Mouse (Mus musculus) kidney, adult 2 months (tissue): ENCODE measurements around the gene Slc50a1. TPM values are rescaled to one million over a fixed set of nuclear protein-coding genes. Genes with fewer than 3 reads are reported as not detected.
A peak's percentile ranks its signal among the peaks of the same experiment; 100 is the strongest.

Experiments
- DNase-seq: peaks from one replicate; pipeline ENCODE4 v3.0.0; 2021
- H3K27ac ChIP-seq: fragments of 200-500 bp; 2 replicates; pipeline ENCODE4 v1.5.1; 2012; ENCODE audit warnings: low read depth, low read length, control low read depth, inconsistent platforms; ENCODE audit not compliant: insufficient read depth
- H3K27me3 ChIP-seq: fragments of 200-500 bp; replicated peaks from 2 replicates; pipeline ENCODE4 v1.6.1; 2012; ENCODE audit warnings: mild to moderate bottlenecking, moderate library complexity, low read length, inconsistent platforms; ENCODE audit not compliant: control insufficient read depth, insufficient read depth
- H3K36me3 ChIP-seq: fragments of 200-500 bp; 2 replicates; pipeline ENCODE4 v1.6.1; 2012; ENCODE audit warnings: mild to moderate bottlenecking, moderate library complexity, low read length, inconsistent platforms; ENCODE audit not compliant: control insufficient read depth, insufficient read depth
- H3K4me1 ChIP-seq: fragments of 200-500 bp; 2 replicates; pipeline ENCODE4 v1.6.1; 2011; ENCODE audit warnings: low read length; ENCODE audit not compliant: control insufficient read depth, insufficient read depth
- H3K4me3 ChIP-seq: fragments of 200-500 bp; 2 replicates; pipeline ENCODE4 v1.5.1; 2011; ENCODE audit warnings: mild to moderate bottlenecking, low read depth, low read length, control low read depth; ENCODE audit not compliant: insufficient read depth
- CTCF ChIP-seq: fragments of 200-500 bp; conservative IDR thresholded peaks from 2 replicates; pipeline ENCODE4 v1.5.1; 2011; ENCODE audit warnings: low read depth, mild to moderate bottlenecking, control low read depth, low read length, moderate library complexity, mixed read lengths; ENCODE audit not compliant: insufficient read depth, insufficient read length
- POLR2A ChIP-seq: fragments of 200-500 bp; IDR thresholded peaks from one replicate; pipeline ENCODE4 v1.6.1; 2011; ENCODE audit warnings: low read depth, low read length, control low read depth
- WGBS: fragments of 180-500 bp; shearing (Covaris S2); methylation state at CpG from one replicate; pipeline ENCODE4 v1.1.7; 2018; 5-methylcytosine and 5-hydroxymethylcytosine counted together
- polyA plus RNA-seq: library from polyadenylated mRNA; depleted of rRNA; stranded (reverse); fragments of >200 nt; gene quantifications from 2 replicates; pipeline ENCODE4 v1.2.3, GENCODE M21; 2012

The Slc50a1 gene
- polyA plus RNA-seq, 1 experiment = 110 TPM

- Histone ChIP-seq H3K4me3 (no peak overlapping the region), H3K36me3 (no peaks in the 10 kb centered on the region), H3K27ac (no peak overlapping the region), H3K4me1 (peaks cover 9% of the 10 kb centered on the region; the same call in 1 of the 2 replicates), H3K27me3 (no peaks in the 10 kb centered on the region)
- TF ChIP-seq POLR2A (no peak), CTCF (no peak)
- DNase-seq = no peak
- 78% methylated on average over 8 of the region's 8 CpGs for WGBS
These were observed 25.4 kb upstream of the Slc50a1 start for GRCm38 (mm10) chr3:89295685-89296230.

GRCm38 (mm10) chr3:89294195-89294594 lies 23.8 kb upstream of the Slc50a1 start:
- TF ChIP-seq POLR2A (no peak), CTCF (no peak)
- no peak overlapping the region for H3K4me3 ChIP-seq
- peak; percentile 83 for DNase-seq
- peaks cover 9% of the 10 kb centered on the region; the same call in 1 of the 2 replicates for H3K4me1 ChIP-seq
- no peaks in the 10 kb centered on the region for H3K36me3 ChIP-seq
- 56% methylated on average over 5 of the region's 5 CpGs for WGBS
- H3K27me3 ChIP-seq = no peaks in the 10 kb centered on the region
- H3K27ac ChIP-seq = peak overlapping the region; percentile 85

GRCm38 (mm10) chr3:89293247-89293918 lies 23.0 kb upstream of the Slc50a1 start:
- Histone ChIP-seq H3K36me3 (no peaks in the 10 kb centered on the region), H3K27me3 (no peaks in the 10 kb centered on the region), H3K4me1 (peaks cover 17% of the 10 kb centered on the region), H3K4me3 (no peak overlapping the region), H3K27ac (peak overlapping the region; percentile 74)
- DNase-seq = peak; percentile 86
- WGBS = 64% methylated on average over 11 of the region's 11 CpGs
- TF ChIP-seq CTCF (no peak), POLR2A (no peak)

- Histone ChIP-seq H3K27ac (no peak overlapping the region), H3K4me1 (peaks cover 24% of the 10 kb centered on the region), H3K4me3 (no peak overlapping the region), H3K36me3 (no peaks in the 10 kb centered on the region), H3K27me3 (no peaks in the 10 kb centered on the region)
- TF ChIP-seq CTCF = no peak
- TF ChIP-seq POLR2A = no peak
- WGBS = 80% methylated on average over 5 of the region's 5 CpGs
- DNase-seq = no peak
These were observed 21.9 kb upstream of the Slc50a1 start for GRCm38 (mm10) chr3:89292303-89292702.

GRCm38 (mm10) chr3:89291874-89292273 lies 21.5 kb upstream of the Slc50a1 start:
- 65% methylated on average over 10 of the region's 10 CpGs for WGBS
- H3K4me3 ChIP-seq = no peak overlapping the region
- H3K27me3 ChIP-seq = no peaks in the 10 kb centered on the region
- TF ChIP-seq CTCF = no peak
- TF ChIP-seq POLR2A = no peak
- H3K27ac ChIP-seq = no peak overlapping the region
- DNase-seq = no peak
- H3K4me1 ChIP-seq = peaks cover 24% of the 10 kb centered on the region
- no peaks in the 10 kb centered on the region for H3K36me3 ChIP-seq

- Histone ChIP-seq H3K27ac (peak overlapping the region; percentile 6; the same call in 1 of the 2 replicates), H3K27me3 (no peaks in the 10 kb centered on the region), H3K36me3 (no peaks in the 10 kb centered on the region), H3K4me3 (no peak overlapping the region), H3K4me1 (peaks cover 17% of the 10 kb centered on the region)
- peak; percentile 78 for DNase-seq
- TF ChIP-seq POLR2A = no peak
- TF ChIP-seq CTCF = peak; percentile 34
- 14% methylated on average over 7 of the region's 7 CpGs for WGBS
These were observed 18.1 kb upstream of the Slc50a1 start for GRCm38 (mm10) chr3:89288503-89288928.

- H3K36me3 ChIP-seq = no peaks in the 10 kb centered on the region
- peaks cover 14% of the 10 kb centered on the region for H3K4me1 ChIP-seq
- 59% methylated on average over 5 of the region's 5 CpGs for WGBS
- DNase-seq = peak; percentile 52
- no peaks in the 10 kb centered on the region for H3K27me3 ChIP-seq
- H3K4me3 ChIP-seq = no peak overlapping the region
- H3K27ac ChIP-seq = peak overlapping the region; percentile 64
- TF ChIP-seq POLR2A = no peak
- TF ChIP-seq CTCF = no peak
These were observed 16.9 kb upstream of the Slc50a1 start for GRCm38 (mm10) chr3:89287286-89287685.
